Mouse (Mus musculus): Measurements from ENCODE around the gene Krtcap2.

GRCm38 (mm10) chr3:89225918-89226317 is 19.8 kb upstream of the Krtcap2 start:
- TF ChIP-seq POLR2A (IDR thresholded peaks at IDR 0.05; ENCODE audit: borderline replicate concordance, insufficient read depth, low read length) (no peak), CTCF (IDR thresholded peaks at IDR 0.05; ENCODE audit: borderline replicate concordance, insufficient read depth, low read depth, low read length) (no peak)
